Mouse (Mus musculus) left cerebral cortex, postnatal 10 days (tissue): ENCODE results near the gene Atad5. TPM values are rescaled to one million over a fixed set of nuclear protein-coding genes. Genes with fewer than 3 reads are reported as not detected.
A peak's percentile ranks its signal among the peaks of the same experiment; 100 is the strongest.
"Not testable (repeated sequence)": the region's sequence is repeated elsewhere in the genome, so short reads cannot be mapped to it uniquely, and the experiment has no call there.

Source experiments
- DNase-seq, 2 experiments: peaks; one replicate each; pipeline ENCODE4 v3.0.0; 2021 to 2022; ENCODE audit warnings: low spot score in 2 of 2, mixed read lengths in 1 of 2; ENCODE audit errors: extremely low spot score in 1 of 2
- intact Hi-C: fragments of 180-260 bp; cut with DNase I; formaldehyde crosslinking; loops from one replicate; pipeline ENCODE4 v1.15.1; 2025
- total RNA-seq, 2 experiments: library from RNA; stranded (reverse); gene quantifications; 2 replicates each; pipeline ENCODE4 v1.2.3; 2021

The Atad5 gene
- total RNA-seq, 2 experiments from 2014 or later = 4.2 to 4.6 TPM

DNA sequence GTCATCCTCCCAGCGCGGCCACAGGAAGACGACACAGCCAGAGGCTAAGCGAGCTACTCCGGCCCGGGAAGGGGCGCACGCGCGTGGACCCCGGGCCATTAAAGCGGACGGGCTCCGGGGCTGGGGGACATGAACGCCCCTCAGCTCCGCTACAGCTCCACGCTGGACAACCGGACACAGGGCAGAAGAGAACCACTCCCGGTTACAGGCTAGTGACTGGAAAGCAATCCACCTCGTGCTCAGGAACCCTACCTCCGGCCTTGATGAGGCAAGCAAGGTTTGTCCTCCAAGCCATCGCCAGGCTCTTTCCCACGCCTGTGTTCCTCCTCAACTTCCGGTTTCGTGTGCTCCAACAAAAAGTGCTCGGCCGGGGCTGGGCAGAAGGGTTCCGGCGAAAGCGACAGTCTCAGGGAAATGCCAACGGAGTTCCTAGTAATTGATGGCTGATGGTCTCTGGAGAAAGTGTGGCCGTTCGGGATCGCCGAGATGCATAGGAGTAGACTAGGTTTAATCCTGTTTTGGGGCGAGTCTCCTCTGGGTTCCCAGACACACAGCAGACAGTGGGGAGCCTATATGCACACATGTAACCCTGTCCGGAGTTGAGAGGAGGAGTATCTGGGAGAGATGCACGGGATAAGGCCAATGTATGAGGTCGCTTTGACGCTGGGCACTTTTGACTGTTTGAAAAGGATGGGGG is 52.8 kb downstream of the Atad5 start, which contains the start of gene Tefm:
Tefm (minus strand) TSS at position 351 of the 697 bp plus-strand sequence.
- DNase-seq = peak; percentile 82 to 90
- intact Hi-C loops = loop anchor here (5.0 kb wide), 1 partner anchor 100 kb away; no protein-coding TSS in a partner anchor

DNA sequence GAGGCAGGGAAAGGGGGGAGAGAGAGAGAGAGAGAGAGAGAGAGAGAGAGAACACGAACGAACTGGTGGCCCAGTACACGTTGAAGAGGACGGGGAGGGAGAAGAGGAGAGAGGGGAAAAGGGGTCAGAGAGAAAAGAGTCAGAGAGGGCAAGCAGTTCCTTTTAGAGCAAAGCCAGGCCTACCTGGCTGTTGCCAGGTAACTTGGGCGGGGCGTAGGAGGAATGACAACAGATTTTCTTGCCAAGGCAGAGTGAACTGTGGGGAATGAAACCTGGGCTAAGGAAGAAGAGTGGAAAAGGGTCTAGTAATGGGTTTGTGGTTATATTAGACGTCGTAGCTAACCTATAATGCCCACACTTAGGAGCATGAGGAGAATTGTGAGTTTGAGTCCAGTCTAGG is 53.7 kb downstream of the Atad5 start:
- DNase-seq = no peak
- intact Hi-C loops = loop anchor here (5.0 kb wide), 1 partner anchor 101 kb away; no protein-coding TSS in a partner anchor

DNA sequence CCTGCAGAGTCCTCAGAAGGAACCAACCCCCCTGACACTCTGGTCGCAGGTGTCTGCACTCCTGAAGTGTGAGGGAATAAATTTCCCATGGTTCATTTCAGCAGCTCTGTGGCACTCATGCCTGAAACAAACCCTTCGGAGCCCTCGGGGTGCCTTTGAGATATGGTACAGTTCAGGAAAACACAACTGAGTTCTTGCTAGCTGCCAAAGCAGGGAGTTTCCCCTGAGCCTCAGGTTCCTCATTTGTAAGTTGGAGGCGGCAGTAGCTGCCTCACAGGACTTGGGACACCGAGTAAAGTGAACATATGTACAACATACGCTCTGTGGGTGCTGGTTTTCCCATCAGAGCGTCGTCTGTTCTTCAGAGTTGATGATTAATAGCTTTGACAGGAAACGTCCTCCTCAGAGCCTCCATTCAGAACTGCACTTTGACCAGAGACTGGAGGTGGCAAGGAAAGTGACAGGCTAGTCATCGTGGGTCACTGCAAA is 56.6 kb downstream of the Atad5 start:
- DNase-seq = no peak
- intact Hi-C loops = no loop called here

DNA sequence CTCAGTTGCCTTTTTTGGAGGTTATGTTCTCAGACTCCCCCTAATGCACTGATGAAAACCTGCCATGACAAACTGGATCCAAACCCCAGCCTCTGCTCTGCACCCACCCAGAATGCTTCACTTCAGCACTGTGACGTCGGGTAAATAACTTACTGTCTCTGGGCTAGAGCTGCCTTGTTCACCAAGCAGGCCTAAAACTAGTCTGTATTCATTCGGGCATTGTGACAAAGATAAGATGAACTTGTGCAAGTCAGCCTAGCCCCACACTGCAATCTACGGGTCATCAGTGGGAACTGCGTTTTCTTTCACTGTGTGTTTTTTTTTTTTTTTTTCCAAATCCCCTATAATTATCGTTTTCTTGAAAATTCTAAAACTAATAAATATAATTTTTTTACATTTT is 58.5 kb downstream of the Atad5 start:
- DNase-seq = no peak
- intact Hi-C loops = no loop called here

DNA sequence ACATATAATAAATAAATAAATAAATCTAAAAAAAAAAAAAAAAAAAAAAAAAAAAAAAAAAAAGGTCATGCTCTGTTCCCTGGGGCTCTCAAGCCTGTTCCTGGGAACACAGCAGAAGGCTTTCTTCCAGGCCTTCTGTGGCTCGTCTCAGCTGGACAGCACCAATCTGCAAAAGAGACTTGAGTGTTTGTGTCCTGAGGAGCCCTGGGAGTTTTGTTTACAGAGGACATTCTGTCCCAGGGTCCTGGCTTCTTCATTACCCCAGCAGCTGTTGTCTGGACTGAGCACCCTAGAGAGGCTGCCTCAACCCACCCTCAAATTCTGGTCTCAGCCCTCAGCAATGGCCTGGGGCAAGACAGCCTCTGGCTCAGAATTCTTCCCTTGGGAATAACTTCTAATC is 59.1 kb downstream of the Atad5 start:
- intact Hi-C loops = no loop called here

DNA sequence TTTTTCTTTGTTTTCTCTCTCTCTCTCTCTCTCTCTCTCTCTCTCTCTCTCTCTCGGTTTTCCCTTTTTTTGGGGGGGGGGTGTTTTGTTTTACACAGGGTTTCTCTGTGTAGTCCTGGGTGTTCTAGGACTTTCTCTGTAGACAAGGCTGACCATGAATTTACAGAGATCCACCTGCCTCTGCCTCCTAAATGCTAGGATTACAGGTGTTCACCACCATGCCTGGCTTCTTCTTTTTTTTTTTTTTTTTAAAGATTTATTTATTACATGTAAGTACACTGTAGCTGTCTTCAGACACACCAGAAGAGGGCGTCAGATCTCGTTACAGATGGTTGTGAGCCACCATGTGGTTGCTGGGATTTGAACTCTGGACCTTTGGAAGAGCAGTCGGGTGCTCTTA is 59.8 kb downstream of the Atad5 start:
- DNase-seq, intact Hi-C loops: not testable (repeated sequence)

More for the DNA sequence above, 59.1 kb downstream of the Atad5 start:
- peak in 1 of 2 experiments; percentile 37 for DNase-seq

DNA sequence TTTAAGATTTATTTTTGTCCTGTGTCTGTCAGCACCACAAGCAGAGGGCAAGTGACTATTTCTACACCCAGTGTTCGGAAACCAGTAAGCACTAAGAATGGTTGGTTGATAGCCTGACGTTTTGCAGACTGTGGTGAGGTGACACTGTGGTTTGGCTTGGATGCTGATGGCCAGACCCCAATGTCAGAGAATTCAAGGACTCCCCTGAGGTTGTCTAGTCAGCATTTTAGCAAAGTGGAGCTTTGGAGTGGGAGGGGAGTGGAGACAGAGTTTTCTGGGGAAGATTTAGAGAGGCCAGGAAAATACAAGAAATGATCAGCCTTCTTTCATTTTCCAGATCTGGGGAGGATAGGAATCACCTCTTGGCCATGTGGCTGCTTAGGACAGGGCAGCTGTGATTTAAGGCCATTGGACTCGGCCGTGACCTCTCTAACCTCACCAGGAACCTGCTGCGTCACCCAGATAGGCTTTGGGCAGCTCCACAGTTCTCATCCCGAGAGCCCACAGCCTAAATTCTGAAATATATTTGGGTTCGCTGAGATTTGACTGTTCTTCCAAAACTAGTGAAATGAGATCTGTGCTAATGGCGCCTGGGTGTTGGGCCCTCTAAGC is 60.3 kb downstream of the Atad5 start:
- intact Hi-C loops = no loop called here
- DNase-seq = no peak

DNA sequence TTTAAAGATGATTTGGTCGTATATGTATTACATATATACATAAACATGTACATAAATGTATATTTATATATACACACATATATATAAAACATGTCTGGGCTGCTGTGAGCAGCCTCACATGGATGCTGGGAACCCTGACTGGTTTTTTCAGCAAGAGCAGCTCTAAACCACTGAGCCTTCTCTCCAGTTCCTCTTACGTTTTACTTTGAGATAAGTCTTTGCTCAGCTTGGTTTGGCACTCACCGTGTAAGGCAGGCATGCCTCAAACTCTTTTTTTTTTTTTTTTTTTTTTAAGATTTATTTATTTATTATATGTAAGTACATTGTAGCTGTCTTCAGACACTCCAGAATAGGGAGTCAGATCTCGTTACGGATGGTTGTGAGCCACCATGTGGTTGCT is 61.4 kb downstream of the Atad5 start:
- intact Hi-C loops = no loop called here
- DNase-seq = no peak

DNA sequence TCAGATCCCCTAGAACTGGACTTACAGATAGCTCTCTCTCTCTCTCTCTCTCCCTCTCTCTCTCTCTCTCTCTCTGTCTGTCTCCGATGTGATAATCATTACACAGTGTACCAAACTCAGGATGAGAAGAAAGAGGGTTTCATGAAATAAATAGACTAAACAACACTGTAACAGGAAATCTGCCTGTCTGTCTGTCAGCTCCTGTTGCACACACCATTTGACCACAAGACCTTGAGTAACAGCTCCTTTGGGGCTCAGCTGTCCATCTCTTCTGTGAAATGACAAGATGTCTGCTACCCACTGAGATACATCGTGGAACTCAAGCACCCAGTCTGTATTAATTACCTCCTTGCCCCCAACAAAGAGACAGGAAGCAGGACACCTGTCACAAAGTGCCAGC is 62.3 kb downstream of the Atad5 start:
- DNase-seq = no peak
- intact Hi-C loops = no loop called here

DNA sequence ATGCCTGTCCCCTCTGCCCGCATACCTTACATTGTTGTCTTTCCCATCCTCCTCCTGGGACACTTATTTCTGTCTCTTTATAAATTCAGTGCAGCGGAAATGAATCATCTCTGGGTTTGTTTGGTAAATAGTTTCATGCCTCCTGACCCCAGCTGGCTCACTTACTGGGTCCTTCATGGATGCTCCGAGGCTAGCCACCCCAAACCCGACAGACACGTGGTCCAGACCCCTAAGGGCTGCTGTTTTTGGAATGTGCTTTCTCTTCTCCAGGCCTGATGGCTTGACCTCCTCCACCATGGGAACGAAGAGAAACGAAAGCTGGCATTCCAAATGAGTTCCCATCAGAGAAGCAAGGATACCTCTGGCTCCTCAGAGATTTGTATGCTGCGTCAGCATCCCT is 63.2 kb downstream of the Atad5 start:
- peak in 1 of 2 experiments; percentile 49 for DNase-seq
- intact Hi-C loops = no loop called here

DNA sequence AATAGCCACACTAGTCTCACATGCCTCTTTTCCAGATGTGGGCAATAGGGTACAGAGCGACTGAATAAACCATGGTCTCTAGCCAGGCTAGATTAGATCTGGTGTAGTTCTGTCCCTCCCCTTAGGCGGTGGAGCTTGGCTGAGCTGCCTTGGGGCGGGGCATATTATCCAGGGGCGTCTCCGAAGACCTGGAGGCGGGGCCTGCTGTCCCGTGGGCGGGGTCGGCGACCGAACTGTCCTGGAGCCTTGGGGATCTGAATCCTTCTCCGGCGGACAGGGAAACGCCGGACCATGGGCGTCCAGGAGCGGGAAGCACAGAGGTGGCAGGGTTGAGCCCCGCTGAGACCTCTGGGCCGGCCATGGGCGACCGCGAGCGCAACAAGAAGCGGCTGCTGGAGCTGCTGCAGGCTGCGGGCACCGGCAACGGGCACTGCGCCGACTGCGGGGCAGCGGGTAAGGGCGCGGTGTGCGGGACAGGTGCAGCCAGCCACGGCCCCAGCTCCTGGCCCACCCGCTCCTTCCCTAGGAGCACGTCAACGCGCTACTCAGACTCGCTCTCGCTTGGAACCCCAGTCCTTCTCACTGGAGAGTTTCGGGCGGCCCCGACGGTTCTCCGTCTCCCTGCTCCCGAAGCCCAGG is 64.8 kb downstream of the Atad5 start, which contains the start of gene Adap2:
Adap2 (plus strand) TSS at position 249 of the 639 bp plus-strand sequence.
- DNase-seq = peak; percentile 61 to 91
- intact Hi-C loops = no loop called here

DNA sequence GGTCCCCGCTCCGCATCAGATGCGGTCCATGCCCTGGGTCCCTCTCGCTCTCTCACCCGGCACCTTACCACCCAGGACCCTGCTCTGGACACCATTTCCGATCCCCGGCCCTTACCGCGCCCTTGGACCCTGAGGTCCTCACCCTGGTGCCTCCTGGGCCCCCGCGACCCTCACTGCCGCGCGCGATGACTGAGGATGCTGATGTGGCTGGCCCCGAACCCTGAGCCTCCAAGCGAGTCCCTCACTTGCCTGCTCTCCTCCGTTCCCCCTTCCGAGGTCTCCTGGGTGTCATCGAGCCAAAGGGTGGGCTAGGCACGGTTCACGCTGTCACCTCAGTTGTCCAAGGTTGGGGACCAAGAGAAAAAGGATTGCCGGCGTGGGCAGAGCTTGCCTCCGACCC is 65.3 kb downstream of the Atad5 start:
- intact Hi-C loops = no loop called here
- no peak for DNase-seq

DNA sequence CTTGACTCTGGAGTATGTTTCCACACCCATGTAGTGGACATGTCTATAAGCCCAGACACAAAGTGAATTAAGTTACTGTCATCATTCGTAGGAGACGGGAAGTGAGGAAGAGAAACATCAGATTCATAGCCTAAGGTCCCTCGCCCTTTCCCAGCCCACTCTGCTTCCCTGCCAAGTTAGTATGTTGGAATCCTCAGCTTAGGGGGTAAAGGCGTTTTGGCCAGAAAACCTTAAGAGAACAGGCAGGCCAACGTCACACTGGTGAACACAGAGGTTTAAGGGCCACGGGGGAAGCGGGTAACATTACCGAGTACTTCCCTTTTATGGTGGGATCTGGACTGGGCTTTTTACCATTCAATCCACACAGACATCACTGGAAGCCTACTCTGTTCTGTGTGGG is 66.3 kb downstream of the Atad5 start:
- intact Hi-C loops = no loop called here
- no peak for DNase-seq

DNA sequence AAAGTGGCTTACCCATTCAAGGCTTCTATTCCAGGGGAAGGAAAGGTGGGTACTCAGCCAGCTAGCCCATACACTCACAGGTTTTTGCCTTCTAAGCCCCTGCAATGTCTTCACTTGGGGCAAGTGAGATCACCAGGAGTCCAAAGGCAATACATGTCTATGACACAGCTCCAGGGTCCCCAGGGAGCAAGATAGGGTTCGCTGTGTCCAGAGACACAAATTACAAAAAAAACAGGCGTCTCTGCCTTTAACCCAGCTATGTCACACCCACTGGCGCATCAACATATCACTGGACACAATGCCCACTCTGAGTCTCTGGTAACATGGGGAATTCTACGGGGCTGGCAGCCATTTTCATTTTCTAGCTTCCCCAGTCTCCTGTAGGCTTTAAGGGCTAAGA is 66.8 kb downstream of the Atad5 start:
- intact Hi-C loops = no loop called here
- DNase-seq = no peak

DNA sequence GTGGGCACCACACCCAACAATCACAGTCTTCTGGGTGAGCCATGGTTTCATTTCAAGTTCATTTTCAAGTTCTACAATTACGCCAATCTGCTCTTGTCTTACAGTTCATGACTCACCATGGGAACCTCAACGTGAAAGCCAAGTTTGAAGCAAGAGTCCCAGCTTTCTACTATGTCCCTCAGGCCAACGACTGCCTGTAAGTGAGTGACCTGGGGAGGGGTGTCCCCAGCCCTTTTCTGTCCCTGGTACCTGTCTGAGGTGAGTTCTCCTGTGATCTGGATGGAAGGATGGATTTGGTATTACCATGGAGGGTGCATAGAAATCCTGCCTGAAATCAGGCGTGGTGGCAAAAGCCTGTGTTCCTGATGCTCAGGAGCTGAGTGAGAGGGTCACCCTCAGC is 67.6 kb downstream of the Atad5 start:
- no peak for DNase-seq
- intact Hi-C loops = no loop called here

DNA sequence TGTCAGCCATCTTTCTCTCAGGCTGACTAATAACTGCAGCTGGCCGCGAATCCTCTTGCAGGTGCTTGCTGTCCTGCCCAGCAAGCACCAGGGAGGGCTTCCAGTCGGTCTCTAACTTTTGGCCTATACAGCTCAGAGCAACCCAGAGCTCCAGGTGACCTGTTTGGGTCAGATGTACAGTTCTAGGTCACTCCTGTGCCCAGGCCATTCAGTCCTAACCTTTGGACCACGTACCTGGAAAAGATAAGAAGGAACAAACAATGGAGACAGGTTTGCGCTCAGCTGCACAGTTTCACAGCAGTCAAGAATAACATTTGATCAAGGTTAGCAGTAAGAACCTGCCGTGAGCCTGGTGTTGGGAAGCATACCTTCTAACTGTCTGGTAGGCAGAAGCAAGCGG is 69.8 kb downstream of the Atad5 start:
- DNase-seq = no peak
- intact Hi-C loops = no loop called here

DNA sequence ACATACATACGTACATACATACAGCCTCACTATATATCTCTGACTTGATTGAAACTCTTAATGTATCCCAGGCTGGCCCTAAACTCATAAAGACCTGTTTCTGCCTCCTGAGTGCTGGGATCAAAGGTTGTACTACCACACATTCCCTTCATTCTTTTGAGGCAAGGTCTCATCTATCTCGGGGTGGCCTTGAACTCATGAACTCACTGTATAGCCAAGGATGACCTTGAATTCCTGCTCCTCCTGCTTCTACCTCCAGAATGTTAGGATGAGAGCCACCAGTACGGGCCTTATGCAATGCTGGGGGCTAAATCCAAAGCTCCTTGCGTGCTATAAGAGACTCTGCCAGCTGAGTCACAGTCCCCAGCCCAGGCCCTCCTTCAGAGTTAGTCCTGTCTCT is 71.8 kb downstream of the Atad5 start:
- intact Hi-C loops = no loop called here

DNA sequence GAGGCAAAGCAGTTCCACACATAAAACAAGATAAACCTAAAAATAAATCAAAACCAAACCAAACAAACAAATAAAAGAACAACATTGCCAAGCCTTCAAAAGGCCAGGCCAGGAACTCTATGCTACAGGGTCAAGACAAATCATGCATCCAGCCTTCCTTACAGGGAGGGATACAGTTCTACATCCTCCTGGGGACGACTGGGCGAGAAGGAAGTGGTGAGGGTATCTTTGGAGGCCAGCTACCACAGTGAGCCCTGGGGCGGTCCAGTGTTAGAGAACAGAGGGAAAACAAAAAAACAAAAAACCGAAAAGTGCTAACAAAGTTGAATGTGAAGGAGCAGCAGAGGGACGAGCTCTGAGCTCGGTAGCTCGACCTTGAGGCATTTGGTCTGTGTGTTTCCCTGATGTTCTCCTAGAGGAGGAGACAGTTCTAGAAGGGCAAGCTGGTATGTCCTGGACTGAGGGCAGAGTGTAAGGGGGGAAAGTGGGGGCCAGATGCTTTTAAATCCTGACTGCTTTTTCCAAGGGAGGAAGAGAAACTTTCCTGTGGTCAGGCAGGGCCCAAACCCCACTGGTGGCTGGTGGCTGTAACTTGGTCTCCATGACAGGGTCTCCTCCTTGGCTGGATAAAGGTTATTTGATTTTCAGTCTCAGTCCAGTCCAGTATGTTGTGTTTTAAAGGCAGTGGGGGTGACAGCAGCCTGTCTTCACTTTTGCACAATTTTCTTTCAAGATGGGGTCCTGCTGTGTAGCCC is 74.3 kb downstream of the Atad5 start:
- intact Hi-C loops = no loop called here
- DNase-seq = no peak

More for the DNA sequence above, 71.8 kb downstream of the Atad5 start:
- DNase-seq = no peak

DNA sequence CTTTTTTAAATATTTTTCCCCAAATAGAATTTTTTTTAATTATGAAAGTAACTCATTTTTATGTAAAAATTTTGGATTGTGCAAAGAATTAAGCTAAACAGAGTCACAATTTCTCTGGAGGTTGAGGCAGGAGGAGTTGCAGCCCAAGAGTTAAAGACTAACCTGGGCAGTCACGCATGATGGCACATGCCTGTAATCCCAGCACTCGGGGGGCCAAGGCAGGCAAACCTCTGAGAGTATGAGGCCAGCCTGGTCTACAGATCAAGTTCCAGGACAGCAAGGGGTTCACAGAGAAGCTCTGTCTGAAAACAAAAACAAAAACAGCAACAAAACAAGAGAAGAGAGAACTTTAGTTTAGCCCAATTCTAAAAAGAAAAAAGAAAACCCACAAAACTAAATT is 75.0 kb downstream of the Atad5 start:
- no peak for DNase-seq
- intact Hi-C loops = no loop called here
